Mouse (Mus musculus): ENCODE measurements around the gene M1ap.

The M1ap gene

DNA sequence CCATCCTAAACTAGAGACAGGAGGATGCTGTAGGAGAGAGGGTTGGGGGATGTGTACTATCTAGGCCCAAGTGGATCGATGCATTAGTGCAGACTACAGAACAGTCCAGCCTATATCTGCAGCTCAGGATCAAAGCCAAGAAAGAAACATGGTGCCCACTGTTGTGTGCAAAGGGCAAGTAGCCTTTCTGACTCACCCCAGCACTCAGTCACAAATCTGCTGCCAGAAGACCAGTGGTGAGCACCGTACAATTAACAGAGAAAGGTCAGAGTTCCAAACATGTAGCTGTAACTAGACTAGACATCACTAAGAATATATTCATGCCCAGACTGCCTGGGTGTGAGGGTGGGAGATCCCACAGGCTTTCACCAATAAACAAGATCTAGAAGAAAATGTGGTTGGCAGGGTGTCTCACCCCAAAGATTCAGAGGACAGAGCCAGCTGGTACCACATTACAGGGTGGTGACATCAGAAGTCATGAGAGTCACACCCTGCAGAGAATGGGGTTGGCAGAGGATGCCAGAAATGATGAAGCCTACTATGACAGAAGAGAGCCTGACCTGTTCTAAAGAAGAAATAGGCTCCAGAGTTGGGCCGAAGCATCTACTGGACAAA lies 12.0 kb upstream of the M1ap start:
- no peak for DNase-seq (ENCODE audit: low spot score in 2 of 2)

DNA sequence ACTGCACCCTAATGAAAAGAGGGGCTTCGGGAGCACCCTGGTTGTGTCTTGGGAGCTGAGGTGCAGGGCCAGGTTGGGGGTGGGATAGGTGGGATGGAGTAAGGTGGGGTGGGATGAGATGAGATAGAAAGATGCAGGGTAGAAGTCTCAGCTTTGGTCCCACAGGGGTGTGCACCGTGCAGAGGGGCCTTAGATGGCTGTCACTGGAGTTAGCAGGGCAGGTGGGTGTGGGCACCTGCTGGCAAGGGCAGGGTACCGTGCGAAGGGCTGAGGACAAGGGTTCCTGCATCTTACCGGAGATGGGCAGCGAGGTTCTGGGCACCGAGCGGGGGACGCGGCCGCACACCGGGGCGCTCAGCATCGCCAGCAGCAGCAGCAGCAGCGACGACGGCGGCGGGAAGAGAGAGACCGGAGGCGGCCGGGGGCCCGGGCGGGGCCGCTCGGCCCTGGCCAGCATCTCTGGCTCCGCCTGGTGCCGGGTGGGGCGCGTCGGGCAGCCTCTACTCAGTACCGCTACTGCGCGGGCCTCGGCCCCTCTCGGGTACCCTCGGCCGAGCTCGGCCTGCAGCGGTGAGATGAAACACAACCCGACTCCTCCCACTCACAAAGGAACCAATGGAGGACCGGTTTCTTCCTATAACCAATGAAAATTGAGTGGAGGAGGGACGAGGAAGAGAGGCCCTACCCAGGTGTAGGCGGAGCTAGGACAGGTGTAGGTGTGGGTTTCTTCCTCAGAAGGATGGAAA lies 7.4 kb upstream of the M1ap start, which contains the start of gene Sema4f:
TSS of gene Sema4f (minus strand) at position 603 of the 746 bp plus-strand sequence.
- DNase-seq (ENCODE audit: low spot score in 2 of 2) = peak; percentile 39 to 65

DNA sequence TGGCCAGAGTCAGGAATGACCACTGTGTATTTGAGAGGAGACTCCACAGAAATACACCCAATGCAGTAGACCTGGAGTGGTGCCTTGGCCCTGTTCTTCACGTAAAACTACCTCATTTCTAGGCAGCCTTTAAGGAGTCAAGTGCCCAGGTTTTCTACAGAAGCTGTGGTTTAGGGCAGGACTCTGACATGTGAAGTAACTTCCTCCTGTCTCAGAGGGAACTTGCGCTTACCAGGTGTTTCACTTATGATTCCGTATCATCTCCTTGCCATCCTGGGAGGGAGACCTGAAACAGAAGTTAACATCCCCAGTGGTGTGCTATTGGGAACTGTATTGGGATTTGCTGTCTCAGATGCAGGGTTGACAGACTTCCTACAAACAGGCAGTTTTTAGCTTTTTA lies 5.9 kb upstream of the M1ap start:
- no peak for DNase-seq (ENCODE audit: low spot score in 2 of 2)

DNA sequence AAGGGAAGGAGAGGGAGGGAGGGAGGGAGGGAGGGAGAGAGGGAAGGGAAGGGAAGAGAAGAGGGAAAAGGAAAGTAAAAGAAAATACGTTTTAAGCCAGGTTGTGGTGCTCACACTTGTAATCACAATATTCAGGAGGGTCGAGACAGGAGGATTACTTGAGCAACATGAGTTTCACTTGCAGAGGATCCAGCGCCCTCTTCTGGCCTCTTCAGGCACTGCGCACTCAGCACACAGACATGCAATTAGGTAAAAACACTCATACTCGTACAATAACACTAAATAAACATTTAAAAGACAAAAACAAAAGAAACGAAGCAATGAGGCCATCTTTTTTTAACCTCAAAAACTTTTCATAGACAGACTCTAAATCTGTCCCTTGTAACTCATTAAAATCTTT lies 952 bp upstream of the M1ap start:
- no peak for DNase-seq (ENCODE audit: low spot score in 2 of 2)

DNA sequence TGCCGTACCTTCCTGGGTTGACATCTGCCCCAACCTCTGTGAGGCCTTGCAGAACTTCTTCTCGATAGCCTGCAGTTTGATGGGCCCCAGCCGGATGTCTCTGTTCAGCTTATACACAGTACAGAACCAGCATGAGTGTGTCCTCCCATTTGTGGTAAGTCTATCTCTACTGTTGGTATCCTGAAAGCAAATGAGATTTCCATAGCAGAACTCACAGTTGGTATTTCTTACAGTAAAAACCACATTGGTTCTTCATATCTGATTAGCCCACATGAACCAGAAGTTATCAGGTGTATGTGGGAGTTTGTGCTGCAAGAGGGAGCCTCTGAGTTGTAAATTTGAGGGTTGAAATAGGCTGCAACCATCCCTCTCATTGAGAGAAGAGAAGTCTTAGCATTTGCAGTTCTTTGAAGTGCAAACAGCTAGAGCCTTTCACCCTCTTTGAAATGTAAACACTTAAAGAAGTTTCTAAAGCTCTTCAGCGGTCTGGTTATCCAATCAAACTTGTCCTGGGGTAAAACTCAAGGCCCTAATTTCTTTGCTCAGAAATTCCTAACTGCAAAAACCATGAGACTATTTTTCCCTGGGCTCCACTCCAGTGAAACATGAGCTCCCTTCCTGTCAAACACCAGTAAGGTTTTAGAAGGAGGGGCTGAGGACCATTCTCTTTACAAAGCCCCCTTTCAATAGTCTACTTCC lies 10.0 kb downstream of the M1ap start:
- DNase-seq (ENCODE audit: low spot score in 2 of 2) = no peak

DNA sequence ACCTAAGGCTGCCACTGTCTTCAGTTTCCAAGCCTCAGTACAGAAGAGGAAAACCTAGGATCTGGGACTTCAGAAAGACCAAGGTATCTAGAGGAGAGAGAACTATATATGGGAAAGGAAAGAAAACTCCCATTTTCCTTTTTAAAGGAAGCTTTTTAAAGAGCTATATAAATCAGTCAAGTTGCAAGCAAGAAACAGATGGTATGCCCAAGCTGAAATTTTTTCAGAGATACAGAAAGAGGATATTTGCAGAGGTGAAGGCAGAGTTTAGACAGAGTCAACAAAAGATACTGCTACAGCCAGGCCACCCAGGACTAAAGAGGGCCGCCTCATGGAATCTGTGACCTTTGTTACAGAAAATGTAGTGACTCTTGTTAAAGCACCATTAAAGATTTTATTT lies 15.0 kb downstream of the M1ap start:
- DNase-seq (ENCODE audit: low spot score in 2 of 2) = no peak

DNA sequence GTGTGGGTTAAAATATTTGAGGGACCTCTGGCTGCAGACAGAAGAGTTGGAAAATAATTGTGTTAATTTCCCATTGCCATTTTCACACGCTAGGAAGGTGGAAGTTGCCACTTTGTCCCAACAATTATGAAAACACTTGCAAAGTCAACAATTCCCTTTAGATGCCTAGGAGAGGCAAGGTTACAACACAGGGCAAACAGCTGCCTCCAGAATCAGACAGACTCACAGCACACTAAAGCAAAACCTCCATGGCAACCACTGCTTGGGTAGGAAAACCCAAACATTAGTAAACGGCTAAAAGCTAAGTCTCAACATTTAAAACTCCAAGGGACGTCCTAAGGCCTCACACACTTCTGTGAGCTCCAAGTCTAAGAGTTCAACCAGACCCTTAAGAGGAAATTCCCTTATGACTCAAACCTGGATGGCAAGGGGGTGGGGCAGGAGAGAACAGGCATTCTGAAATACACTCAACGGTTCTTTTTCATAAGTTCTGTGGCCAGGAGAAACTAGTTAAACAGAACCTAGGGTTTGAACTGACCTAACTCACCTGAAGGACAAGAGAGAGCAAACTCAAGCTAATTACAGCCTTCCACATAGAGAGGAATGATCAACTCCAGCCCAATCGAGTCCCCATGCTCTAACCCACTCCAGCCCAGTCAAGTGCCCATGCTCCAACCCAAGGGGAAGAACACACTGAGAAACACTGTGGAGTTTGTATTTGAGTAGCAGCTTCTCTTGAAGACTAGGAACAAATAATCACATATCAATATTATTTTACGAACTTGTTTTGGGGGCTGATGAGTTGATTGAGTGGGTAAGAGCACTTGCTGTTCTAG lies 22.8 kb downstream of the M1ap start:
- DNase-seq (ENCODE audit: low spot score in 2 of 2) = no peak

DNA sequence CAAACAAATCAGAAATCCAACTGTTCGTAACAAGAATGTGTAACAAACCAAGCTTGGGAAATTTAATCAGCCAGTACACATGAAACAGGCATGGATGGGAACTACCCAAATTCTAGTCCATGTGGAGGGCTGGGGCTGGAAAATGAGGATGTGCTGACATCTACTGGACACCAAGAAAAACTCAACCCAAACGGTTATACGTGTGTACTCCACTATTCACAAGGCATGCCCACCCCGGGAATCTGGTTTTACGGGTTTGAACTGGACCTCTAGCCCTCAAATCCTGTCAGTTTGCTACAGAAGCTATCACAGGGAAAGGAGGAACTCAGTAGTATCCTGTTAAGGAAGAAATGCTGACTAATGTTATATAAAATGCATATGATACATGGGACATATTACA lies 24.3 kb downstream of the M1ap start:
- peak; percentile 25 to 64 for DNase-seq (ENCODE audit: low spot score in 2 of 2)

DNA sequence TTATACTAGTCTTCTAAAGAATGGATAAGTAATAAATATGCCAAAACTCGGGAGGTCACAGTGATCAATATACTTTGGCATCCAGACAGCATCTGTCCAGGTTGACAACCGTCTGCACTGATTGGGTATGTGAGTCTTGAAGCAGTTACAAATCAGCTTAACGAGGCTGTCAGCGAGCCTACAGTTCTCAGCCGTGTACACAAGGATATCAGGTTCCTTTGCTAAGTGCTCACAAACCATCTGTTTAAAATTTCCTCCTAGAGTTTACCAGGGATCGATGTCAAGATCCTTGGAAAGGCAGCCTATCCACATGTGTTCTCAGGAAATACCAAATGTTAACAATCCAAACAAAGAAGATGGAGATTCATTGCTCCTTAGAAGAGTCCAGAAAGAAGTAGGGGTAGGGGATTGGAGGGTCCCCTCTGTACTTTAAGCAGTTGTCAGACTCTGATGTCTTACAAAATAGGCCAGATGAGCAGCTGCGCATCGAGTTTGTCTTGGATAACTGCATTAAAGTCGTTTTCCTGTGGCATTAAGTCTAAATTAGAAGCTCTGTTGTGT lies 40.8 kb downstream of the M1ap start:
- DNase-seq (ENCODE audit: low spot score in 2 of 2) = no peak

DNA sequence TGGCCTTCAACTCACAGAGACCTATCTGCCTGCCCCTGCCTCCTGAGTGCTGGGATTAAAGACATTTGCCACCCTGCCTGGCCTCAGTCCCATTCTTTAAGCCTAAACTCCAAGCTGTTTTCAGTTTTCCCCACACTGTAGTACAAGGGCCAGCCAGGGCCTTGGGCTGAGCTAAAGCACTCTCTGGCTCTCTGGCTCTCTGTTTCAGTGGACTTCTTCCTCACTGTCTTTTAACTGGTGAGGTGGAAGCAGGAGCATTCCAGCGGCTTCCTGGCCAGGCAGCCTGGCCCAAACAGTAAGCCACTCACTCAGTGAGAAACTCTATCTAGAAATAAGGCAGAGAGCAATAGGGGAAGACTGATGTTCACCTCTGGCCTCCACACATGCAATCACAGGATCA lies 47.0 kb downstream of the M1ap start:
- DNase-seq (ENCODE audit: low spot score in 2 of 2) = no peak

DNA sequence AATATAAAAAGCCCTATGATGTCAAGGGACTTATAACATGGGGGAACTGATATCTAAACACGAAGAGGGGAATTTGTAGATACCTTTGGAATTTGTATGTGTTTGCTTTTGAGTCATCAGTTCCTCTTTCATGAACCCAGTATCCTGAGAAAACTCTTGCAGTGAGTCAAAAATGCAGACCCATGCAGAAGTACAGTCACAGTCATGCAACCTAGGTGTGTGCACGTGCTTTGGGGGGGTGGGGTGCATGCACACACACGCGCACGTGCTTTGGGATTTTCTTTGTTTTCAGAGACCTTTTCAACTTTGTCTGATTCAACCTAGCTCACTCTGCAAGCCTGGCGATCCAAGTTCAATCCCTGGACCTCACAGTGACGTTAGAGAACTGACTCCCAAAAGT lies 47.7 kb downstream of the M1ap start:
- no peak for DNase-seq (ENCODE audit: low spot score in 2 of 2)

DNA sequence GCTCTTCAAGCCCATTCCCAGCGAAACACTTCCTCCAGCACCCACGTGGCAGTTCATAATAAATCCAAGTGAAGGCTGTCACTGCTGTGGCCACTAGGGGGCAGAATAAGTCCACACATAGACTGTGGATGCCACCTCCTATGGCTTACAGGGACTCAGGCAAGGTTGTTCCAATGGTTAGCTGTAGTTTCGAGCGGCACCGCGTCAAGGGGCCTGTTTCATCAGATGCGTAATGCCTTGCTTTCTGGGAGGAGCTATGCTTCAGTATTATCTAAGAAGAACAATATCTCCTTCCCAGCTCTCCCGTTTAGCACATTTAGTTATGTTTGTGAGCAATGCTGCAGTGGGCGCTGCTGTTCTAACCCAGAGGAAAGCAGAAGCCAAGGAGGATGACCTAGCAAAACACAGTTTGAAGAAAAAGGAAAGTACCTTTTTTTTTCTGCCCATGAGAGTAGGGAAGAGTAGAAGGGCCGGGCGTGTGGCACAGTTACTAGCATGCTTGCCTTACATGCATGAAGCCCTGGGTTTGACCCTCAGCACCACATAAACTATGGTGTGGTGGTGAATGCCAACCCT lies 50.1 kb downstream of the M1ap start:
- peak; percentile 90 to 91 for DNase-seq (ENCODE audit: low spot score in 2 of 2)

DNA sequence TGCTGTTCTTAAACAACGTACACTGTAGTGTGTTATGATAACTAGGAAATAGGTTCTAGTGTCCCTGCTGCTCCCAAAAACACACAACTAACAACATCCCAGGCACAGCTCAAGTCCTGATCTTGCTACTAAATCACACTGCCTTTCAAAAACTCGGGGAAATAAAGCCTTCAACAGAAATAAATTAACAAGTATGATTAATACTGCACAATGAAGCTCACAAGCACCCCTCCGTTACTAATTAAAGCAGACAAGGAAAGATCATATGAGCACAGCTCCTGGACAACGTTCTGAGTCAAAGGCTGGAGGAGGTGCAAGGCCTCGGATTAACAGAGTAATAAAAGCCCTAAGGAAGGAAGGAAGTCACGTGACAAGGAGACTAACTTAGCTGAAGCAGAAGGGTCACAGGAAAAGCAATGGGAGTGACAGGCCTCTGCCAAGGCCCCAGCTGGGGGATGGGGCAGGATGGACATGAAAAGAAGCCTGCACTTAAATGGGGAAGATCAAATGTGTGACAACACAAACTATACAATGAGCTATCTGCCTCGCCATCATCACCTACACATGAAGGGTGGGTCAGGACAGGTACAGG lies 50.9 kb downstream of the M1ap start:
- no peak for DNase-seq (ENCODE audit: low spot score in 2 of 2)

DNA sequence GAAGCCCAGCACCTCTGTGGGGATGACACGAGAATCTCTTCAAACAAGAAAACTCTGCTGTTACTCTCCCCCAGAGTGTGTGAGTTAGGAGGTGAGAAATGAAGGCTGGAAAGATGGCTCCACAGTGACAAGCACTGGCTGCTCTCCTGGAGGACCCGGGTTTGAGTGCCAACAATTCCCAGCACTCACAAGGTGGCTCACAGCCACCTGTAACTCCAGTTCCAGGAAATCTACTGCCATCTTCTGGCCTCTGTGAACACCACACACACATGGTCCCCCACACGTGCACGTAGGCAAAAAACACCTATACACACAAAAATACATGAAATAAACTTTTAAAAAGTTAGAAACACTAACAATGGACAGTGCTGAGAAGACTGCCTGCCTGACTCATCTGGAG lies 51.6 kb downstream of the M1ap start:
- no peak for DNase-seq (ENCODE audit: low spot score in 2 of 2)

DNA sequence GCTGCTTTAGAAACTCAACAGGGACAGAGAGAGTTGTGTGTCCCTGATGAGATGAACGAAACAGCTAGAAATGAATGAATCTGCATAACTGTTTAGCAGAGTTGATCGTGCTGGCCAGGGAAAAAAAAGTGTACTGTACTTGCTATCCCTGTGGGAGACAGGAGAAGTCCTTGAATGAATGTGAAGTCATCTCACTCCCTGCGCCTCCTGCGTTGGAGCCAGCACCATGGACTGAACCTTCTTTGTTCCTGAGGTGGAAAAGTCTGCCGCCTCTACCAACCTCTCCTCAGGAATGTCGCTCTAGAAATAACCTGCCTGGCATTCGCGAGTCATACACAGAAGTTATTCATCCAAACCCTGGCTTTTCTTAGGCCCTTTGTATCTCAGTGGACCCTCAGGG lies 53.3 kb downstream of the M1ap start:
- DNase-seq (ENCODE audit: low spot score in 2 of 2) = no peak

DNA sequence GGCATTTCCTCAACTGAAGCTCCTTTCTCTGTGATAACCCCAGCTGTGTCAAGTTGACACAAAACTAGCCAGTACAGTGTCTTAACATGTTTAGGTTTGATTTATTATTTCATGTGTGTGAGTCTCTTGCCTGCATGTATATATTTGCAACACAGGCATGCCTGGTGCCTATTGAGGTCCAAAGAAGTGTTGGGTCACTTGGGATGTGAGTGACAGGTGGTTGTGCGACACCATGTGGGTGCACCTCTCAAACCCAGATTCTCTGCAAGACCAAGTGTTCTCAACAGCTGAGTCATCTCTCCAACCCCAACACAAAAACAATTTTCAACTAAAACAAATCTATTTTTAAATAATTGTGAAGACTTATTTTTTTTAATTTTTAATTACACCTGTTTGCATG lies 56.4 kb downstream of the M1ap start:
- no peak for DNase-seq (ENCODE audit: low spot score in 2 of 2)

DNA sequence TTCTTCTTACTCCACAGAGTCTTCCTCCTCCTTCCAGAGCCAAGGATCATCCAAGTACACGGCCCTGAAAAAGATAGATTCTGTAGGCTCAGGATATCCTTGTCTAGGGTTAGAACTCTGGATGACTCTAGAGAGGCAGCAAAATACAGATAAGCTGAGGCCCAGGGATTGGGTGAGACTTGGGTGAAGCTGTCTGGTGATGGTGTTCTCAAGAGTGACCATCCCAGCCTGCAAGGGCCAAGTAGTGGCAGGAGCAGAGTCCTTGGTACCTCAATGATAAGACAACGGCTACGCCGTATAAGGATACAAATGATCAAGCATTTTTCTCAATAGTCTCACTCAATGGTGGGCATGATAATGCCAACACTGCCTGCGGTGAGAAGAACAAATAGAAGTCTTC lies 57.1 kb downstream of the M1ap start:
- no peak for DNase-seq (ENCODE audit: low spot score in 2 of 2)

DNA sequence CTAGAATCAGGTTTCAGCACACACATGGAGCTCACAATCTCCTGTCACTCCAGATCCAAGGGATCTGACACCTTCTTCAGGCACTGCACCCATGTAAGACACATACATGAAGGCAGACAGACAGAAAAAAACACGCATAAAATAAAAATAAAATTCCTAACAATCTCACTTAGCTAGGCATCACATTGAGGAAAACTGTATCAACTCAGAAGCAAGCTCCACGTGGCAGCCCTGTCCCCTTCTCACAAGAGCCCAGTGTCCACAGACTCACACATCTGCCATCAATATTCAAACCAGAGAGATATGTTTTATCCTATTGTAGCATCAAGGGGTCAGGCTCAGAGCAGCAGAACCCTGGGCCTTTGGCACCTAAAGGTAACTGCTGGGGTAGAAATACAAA lies 57.6 kb downstream of the M1ap start:
- DNase-seq (ENCODE audit: low spot score in 2 of 2) = no peak

DNA sequence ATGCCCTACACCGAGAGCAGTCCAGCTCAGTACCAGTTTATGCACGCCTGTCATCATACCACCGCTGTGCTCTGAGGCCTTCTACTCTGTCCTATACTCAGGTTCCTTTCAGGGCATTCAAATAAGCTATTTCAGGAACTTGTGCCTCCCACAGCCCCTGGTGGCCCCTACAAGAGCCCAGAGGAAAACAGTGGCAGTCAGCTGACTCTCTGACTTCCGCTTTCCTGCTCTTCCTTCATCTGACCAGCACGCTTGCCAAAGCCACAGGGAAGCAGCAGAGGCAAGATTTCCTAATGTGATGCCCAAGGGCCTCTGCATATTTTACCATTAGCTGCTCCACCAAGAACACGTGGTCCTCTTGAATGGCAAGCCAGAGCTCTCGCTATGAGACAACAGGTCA lies 58.2 kb downstream of the M1ap start:
- DNase-seq (ENCODE audit: low spot score in 2 of 2) = no peak

DNA sequence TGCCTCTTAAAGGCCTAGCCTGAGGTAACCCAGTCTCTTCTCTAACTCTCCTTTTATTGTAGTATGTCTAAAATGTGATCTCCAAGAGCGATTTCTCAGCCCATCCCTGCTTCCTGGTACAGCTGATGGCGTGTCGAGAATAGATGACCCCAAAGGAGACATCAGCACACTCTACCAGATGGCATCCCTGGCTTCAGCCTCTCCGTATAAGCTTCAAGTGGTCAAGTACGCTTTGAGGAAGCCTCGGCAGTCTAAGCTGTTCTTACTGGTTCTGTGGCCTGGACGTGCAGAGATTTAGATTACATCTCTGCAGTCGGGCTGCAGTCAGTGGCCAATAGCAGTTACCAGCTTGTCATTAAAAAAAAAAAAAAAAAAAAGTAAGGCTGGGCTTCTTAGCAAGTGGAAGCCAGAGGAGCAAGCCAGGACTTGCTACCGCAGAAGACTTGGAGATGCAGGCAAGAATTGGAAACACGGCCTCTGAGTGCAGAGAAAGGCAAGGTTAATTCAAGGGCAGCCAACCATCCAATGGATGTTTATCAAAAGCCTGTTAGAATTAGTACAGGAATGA lies 58.8 kb downstream of the M1ap start:
- no peak for DNase-seq (ENCODE audit: low spot score in 2 of 2)

DNA sequence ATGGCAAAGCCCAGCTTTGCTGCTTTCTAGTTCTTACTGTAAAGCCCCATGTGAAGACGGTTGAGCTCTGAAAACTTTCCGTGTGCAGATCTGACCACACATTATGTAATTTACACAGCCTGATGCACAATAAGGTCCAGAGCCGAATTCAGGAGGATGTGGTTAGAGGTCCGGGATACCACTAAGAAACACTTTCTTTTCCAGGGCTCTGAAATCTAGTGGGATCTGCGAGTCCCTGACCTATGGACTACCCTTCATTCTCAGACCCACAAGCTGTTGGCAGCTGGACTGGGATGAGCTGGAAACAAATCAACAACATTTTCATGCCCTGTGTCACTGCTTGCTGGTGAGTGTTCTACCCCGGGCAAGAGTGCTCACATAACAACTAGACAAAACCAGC lies 59.4 kb downstream of the M1ap start:
- no peak for DNase-seq (ENCODE audit: low spot score in 2 of 2)

Data from frontal cortex, postnatal 25 days (tissue).